Mouse (Mus musculus): ENCODE results near the gene Gm9774.

DNA sequence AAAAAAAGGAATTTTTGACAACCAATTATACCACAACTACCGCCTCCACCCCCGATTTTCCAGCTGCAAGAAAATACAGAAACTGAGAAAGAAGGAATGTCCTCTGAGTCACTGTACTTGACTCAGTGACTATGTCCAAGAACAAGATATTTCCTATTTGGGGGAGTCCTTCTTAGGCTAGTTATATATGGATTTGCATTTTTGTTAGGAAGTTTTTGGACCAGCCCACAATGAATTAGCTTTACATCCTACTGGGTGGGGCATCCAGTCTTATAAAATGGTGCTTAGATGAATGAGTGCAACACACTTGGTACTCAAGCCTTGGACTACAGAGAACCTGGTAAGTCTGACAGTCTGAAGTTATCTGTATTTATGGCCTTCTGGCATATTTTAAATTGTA lies 3.1 kb upstream of the Gm9774 start, which contains the start of gene Sprr2k:
- no peak for TF ChIP-seq USF1 (IDR thresholded peaks at IDR 0.05; ENCODE audit: low read depth)
- TF ChIP-seq CTCF (IDR thresholded peaks at IDR 0.05; ENCODE audit: control insufficient read depth, insufficient read depth, insufficient read length), result no peak

All from C2C12 (cell line).